Mouse (Mus musculus): Measurements from ENCODE around the gene Opn1sw.
"Not testable (repeated sequence)": the region's sequence is repeated elsewhere in the genome, so short reads cannot be mapped to it uniquely, and the experiment has no call there.

Opn1sw gene

GRCm38 (mm10) chr6:29360211-29360610 lies 28.1 kb downstream of the Opn1sw start:
- Histone ChIP-seq H3K4me1 (replicated peaks; ENCODE audit: low read depth, low read length) (peaks cover 7% of the 10 kb centered on the region; the same call in 1 of the 2 replicates), H3K9me3 (ENCODE audit: low read length) (no peaks in the 10 kb centered on the region), H3K27me3 (ENCODE audit: insufficient read depth, low read length) (no peaks in the 10 kb centered on the region), H3K4me3 (replicated peaks; ENCODE audit: low read length) (no peak overlapping the region), H3K36me3 (ENCODE audit: insufficient read depth, low read length) (peaks cover 83% of the 10 kb centered on the region)
- TF ChIP-seq CTCF (conservative IDR thresholded peaks at IDR 0.05; ENCODE audit: low read length) (no peak), POU5F1 (IDR thresholded peaks at IDR 0.05; ENCODE audit: borderline replicate concordance, low read length) (no peak), NANOG (IDR thresholded peaks at IDR 0.05; ENCODE audit: borderline replicate concordance, low read length) (no peak)

- no peak for TF ChIP-seq POU5F1 (IDR thresholded peaks at IDR 0.05; ENCODE audit: borderline replicate concordance, low read length)
- TF ChIP-seq CTCF (conservative IDR thresholded peaks at IDR 0.05; ENCODE audit: low read length) = no peak
- no peak for TF ChIP-seq NANOG (IDR thresholded peaks at IDR 0.05; ENCODE audit: borderline replicate concordance, low read length)
- Histone ChIP-seq H3K4me1 (replicated peaks; ENCODE audit: low read depth, low read length) (peaks cover 14% of the 10 kb centered on the region), H3K4me3 (replicated peaks; ENCODE audit: low read length) (no peak overlapping the region), H3K9me3 (ENCODE audit: low read length) (no peaks in the 10 kb centered on the region), H3K27me3 (ENCODE audit: insufficient read depth, low read length) (no peaks in the 10 kb centered on the region), H3K36me3 (ENCODE audit: insufficient read depth, low read length) (peaks cover 82% of the 10 kb centered on the region)
These were observed 28.9 kb downstream of the Opn1sw start for GRCm38 (mm10) chr6:29359386-29359785.

DNA sequence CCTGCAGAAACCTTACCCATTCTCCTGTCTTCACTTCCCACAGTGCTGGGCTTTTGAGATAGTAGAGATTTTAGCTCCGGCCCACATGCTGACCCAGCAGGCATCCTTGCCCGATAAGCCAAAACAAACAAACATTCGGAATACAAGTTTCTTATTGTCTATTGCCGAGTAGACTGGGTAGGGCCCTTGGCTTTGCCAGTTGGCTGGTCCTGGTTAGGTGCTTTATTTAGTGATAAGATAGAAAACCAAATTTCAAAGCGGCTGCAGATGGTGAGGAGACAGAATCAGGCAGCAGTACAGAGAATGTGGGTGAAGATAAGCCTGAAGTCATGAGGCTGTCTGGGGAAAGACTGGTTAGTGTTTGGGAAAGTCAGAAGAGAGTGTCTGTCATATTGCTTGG lies 35.5 kb downstream of the Opn1sw start:
- peaks cover 26% of the 10 kb centered on the region for H3K36me3 ChIP-seq (ENCODE audit: insufficient read depth, low read length)
- no peaks in the 10 kb centered on the region for H3K27me3 ChIP-seq (ENCODE audit: insufficient read depth, low read length)
- H3K9me3 ChIP-seq (ENCODE audit: low read length) = no peaks in the 10 kb centered on the region
- H3K4me1 ChIP-seq (replicated peaks; ENCODE audit: low read depth, low read length) = peaks cover 56% of the 10 kb centered on the region
- TF ChIP-seq CTCF (conservative IDR thresholded peaks at IDR 0.05; ENCODE audit: low read length) (no peak), POU5F1 (IDR thresholded peaks at IDR 0.05; ENCODE audit: borderline replicate concordance, low read length) (no peak), NANOG (IDR thresholded peaks at IDR 0.05; ENCODE audit: borderline replicate concordance, low read length) (no peak)
- H3K4me3 ChIP-seq (replicated peaks; ENCODE audit: low read length) = no peak overlapping the region

GRCm38 (mm10) chr6:29351613-29352012 lies 36.7 kb downstream of the Opn1sw start:
- peaks cover 14% of the 10 kb centered on the region for H3K36me3 ChIP-seq (ENCODE audit: insufficient read depth, low read length)
- TF ChIP-seq NANOG (IDR thresholded peaks at IDR 0.05; ENCODE audit: borderline replicate concordance, low read length) (no peak), CTCF (conservative IDR thresholded peaks at IDR 0.05; ENCODE audit: low read length) (peak; percentile 76), POU5F1 (IDR thresholded peaks at IDR 0.05; ENCODE audit: borderline replicate concordance, low read length) (no peak)
- H3K4me3 ChIP-seq (replicated peaks; ENCODE audit: low read length) = no peak overlapping the region

DNA sequence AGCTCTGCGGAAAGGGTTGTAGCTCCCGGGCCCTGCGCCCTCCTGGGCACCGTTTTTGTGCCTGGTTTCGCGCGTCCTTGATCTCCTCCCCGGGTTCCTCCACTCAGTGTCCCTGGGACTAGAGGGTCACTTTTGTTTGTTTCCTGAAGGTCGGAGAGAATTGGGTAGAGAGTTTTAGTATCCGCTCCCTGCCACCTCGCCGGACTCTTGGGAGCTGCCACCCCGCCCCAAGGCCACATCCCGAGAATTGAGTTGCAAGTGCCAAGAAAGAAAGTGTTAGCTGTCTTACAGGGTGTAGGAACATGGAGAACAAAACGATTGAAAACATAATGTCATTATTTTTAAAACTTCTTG lies 39.9 kb downstream of the Opn1sw start:
- no peaks in the 10 kb centered on the region for H3K9me3 ChIP-seq (ENCODE audit: low read length)
- peaks cover 42% of the 10 kb centered on the region for H3K4me1 ChIP-seq (replicated peaks; ENCODE audit: low read depth, low read length)
- peaks cover under 1% of the 10 kb centered on the region for H3K27me3 ChIP-seq (ENCODE audit: insufficient read depth, low read length)
- TF ChIP-seq CTCF (conservative IDR thresholded peaks at IDR 0.05; ENCODE audit: low read length) (no peak), NANOG (IDR thresholded peaks at IDR 0.05; ENCODE audit: borderline replicate concordance, low read length) (no peak), POU5F1 (IDR thresholded peaks at IDR 0.05; ENCODE audit: borderline replicate concordance, low read length) (no peak)
- H3K4me3 ChIP-seq (replicated peaks; ENCODE audit: low read length) = peak overlapping the region; percentile 98
- H3K36me3 ChIP-seq (ENCODE audit: insufficient read depth, low read length) = no peaks in the 10 kb centered on the region

More at GRCm38 (mm10) chr6:29351613-29352012, 36.7 kb downstream of the Opn1sw start:
- no peaks in the 10 kb centered on the region for H3K27me3 ChIP-seq (ENCODE audit: insufficient read depth, low read length)
- peaks cover 64% of the 10 kb centered on the region for H3K4me1 ChIP-seq (replicated peaks; ENCODE audit: low read depth, low read length)
- no peaks in the 10 kb centered on the region for H3K9me3 ChIP-seq (ENCODE audit: low read length)

DNA sequence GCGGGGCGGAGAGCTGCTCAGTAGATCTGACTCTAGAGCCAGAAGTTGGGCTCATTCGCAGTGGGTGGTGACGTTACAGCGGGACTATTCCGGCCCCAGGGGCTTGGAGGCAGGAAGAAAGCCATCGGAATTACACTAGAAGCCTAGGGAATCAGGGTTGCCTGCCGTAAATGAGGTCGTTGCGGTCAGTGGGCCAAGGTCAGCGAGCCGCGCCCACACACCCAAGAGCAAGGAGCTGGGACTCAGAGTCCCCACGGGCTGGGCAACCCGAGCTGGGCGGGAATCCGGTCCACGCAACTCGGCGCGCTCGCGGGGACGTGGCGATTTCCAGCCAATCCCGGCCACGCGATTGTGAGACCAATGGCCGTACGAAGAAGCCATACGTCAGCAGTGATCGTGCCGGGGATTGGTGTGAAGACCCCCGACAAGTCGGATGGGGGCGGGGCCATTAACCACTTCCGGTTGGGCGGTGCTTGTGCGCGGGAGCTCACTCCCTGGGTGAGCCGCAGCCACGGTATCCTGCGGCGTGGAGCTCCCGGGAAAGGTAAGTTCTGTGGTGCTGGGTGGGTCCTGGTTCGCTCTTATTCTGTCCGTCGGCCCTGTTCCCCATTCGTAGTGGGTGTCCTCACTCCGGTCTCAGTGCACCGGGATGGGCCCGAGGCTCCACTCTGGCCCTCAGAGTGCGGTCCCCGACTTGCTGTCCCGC lies 40.5 kb downstream of the Opn1sw start, which contains the start of gene Calu:
TSS of gene Calu (plus strand) at position 405 of the 706 bp plus-strand sequence.
- H3K4me1 ChIP-seq (replicated peaks; ENCODE audit: low read depth, low read length) = peaks cover 38% of the 10 kb centered on the region
- no peaks in the 10 kb centered on the region for H3K36me3 ChIP-seq (ENCODE audit: insufficient read depth, low read length)
- peak within 1 kb of the TSS; percentile 98 for H3K4me3 ChIP-seq (replicated peaks; ENCODE audit: low read length)
- TF ChIP-seq NANOG (IDR thresholded peaks at IDR 0.05; ENCODE audit: borderline replicate concordance, low read length) (no peak), POU5F1 (IDR thresholded peaks at IDR 0.05; ENCODE audit: borderline replicate concordance, low read length) (no peak), CTCF (conservative IDR thresholded peaks at IDR 0.05; ENCODE audit: low read length) (no peak)
- H3K9me3 ChIP-seq (ENCODE audit: low read length) = no peaks in the 10 kb centered on the region
- peaks cover 5% of the 10 kb centered on the region for H3K27me3 ChIP-seq (ENCODE audit: insufficient read depth, low read length)

DNA sequence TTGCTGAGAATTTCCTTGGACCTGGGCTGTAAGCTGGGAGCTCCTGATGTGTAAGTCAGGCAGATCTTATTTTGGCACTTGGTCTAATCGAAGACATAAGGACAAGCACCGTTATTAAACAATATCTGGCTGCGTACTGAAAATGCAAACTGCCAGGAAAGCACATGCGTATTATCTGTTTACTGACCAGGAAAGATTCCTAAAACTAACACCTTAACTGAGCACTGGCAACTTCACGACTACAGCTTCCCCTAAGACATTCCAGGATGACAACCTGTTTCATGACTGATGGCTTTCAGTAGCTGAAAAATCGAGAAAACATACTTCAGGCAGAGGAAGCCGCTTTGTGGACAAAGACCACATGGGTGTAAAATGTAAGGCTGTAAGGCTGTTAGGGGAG lies 41.1 kb downstream of the Opn1sw start:
- Histone ChIP-seq H3K27me3 (ENCODE audit: insufficient read depth, low read length) (peaks cover 5% of the 10 kb centered on the region), H3K9me3 (ENCODE audit: low read length) (no peaks in the 10 kb centered on the region), H3K36me3 (ENCODE audit: insufficient read depth, low read length) (no peaks in the 10 kb centered on the region), H3K4me1 (replicated peaks; ENCODE audit: low read depth, low read length) (peaks cover 33% of the 10 kb centered on the region), H3K4me3 (replicated peaks; ENCODE audit: low read length) (peak overlapping the region; percentile 98)
- no peak for TF ChIP-seq NANOG (IDR thresholded peaks at IDR 0.05; ENCODE audit: borderline replicate concordance, low read length)
- TF ChIP-seq CTCF (conservative IDR thresholded peaks at IDR 0.05; ENCODE audit: low read length) = no peak
- no peak for TF ChIP-seq POU5F1 (IDR thresholded peaks at IDR 0.05; ENCODE audit: borderline replicate concordance, low read length)

DNA sequence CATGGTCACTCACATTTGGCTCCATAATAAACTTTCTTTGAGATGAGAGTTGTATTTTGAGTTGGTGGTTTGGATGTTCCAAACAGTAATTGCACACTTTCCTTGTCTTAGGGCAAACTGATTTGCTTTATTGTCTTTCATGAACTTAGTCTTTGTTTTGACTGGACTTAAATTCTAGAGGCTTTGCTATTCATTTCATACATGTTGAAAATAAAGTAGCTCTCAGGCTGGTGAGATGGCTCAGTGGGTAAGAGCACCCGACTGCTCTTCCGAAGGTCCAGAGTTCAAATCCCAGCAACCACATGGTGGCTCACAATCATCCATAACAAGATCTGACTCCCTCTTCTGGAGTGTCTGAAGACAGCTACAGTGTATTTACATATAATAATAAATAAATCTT lies 41.8 kb downstream of the Opn1sw start:
- H3K36me3 ChIP-seq (ENCODE audit: insufficient read depth, low read length); H3K9me3 ChIP-seq (ENCODE audit: low read length); H3K4me3 ChIP-seq (replicated peaks; ENCODE audit: low read length); H3K27me3 ChIP-seq (ENCODE audit: insufficient read depth, low read length): not testable (repeated sequence)
- H3K4me1 ChIP-seq (replicated peaks; ENCODE audit: low read depth, low read length) = peaks cover 29% of the 10 kb centered on the region

DNA sequence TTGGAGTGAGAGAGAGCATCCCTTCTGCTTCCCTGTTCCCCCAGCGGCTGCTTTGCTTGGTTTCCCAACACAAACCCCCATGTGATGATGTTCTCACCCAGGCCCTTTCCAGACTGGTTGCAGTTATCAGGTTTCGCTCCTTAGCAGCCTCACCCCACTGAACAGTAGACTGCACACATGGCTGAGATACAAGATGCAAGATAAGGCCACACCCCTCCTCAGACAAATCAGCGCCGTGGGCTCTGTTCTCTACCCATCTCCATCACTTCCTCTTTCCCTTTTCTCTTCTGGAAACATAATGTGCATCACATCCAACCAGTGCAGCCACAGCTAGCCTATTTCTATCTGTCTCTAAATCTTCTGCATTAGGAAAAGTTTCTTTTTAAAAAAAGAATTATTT lies 58.8 kb downstream of the Opn1sw start:
- Histone ChIP-seq H3K4me1 (replicated peaks; ENCODE audit: low read depth, low read length) (peaks cover 11% of the 10 kb centered on the region), H3K9me3 (ENCODE audit: low read length) (no peaks in the 10 kb centered on the region), H3K4me3 (replicated peaks; ENCODE audit: low read length) (no peak overlapping the region), H3K36me3 (ENCODE audit: insufficient read depth, low read length) (no peaks in the 10 kb centered on the region), H3K27me3 (ENCODE audit: insufficient read depth, low read length) (peaks cover 22% of the 10 kb centered on the region)
- TF ChIP-seq NANOG (IDR thresholded peaks at IDR 0.05; ENCODE audit: borderline replicate concordance, low read length) = no peak
- TF ChIP-seq POU5F1 (IDR thresholded peaks at IDR 0.05; ENCODE audit: borderline replicate concordance, low read length) = no peak
- TF ChIP-seq CTCF (conservative IDR thresholded peaks at IDR 0.05; ENCODE audit: low read length) = no peak
